Mouse (Mus musculus) spleen, adult 2 months (tissue): ENCODE data around the gene Wfdc10. TPM values are rescaled to one million over a fixed set of nuclear protein-coding genes. Genes with fewer than 3 reads are reported as not detected.
A peak's percentile ranks its signal among the peaks of the same experiment; 100 is the strongest.
"Not testable (repeated sequence)": the region's sequence is repeated elsewhere in the genome, so short reads cannot be mapped to it uniquely, and the experiment has no call there.

Source experiments
- DNase-seq, 2 experiments: peaks; one replicate each; pipeline versions ENCODE4 v3.0.0 to v3.0.0-alpha.2; 2012 to 2021; ENCODE audit warnings: low spot score in 2 of 2, low read depth in 1 of 2
- H3K27ac ChIP-seq: fragments of 200-500 bp; 2 replicates; pipeline ENCODE4 v1.5.1; 2012; ENCODE audit warnings: low read length, inconsistent platforms; ENCODE audit not compliant: insufficient read depth
- H3K27me3 ChIP-seq: fragments of 200-500 bp; 2 replicates; pipeline ENCODE4 v1.6.1; 2012; ENCODE audit warnings: mild to moderate bottlenecking, moderate library complexity, low read length, inconsistent platforms; ENCODE audit not compliant: control insufficient read depth, insufficient read depth
- H3K36me3 ChIP-seq: fragments of 200-500 bp; 2 replicates; pipeline ENCODE4 v1.6.1; 2012; ENCODE audit warnings: mild to moderate bottlenecking, low read length, inconsistent platforms; ENCODE audit not compliant: control insufficient read depth, insufficient read depth
- H3K4me1 ChIP-seq: fragments of 200-500 bp; 2 replicates; pipeline ENCODE4 v1.6.1; 2011; ENCODE audit warnings: inconsistent platforms; ENCODE audit not compliant: control insufficient read depth, insufficient read depth, insufficient read length
- H3K4me3 ChIP-seq: fragments of 200-500 bp; 2 replicates; pipeline ENCODE4 v1.5.1; 2011; ENCODE audit warnings: mild to moderate bottlenecking, inconsistent platforms; ENCODE audit not compliant: insufficient read depth, insufficient read length; ENCODE audit errors: extremely low read depth
- CTCF ChIP-seq: fragments of 200-500 bp; IDR thresholded peaks from 2 replicates; pipeline ENCODE4 v1.5.1; 2011; ENCODE audit warnings: mild to moderate bottlenecking, inconsistent platforms; ENCODE audit not compliant: insufficient read depth, insufficient read length, insufficient replicate concordance; ENCODE audit errors: extremely low read depth
- POLR2A ChIP-seq: fragments of 200-500 bp; IDR thresholded peaks from 2 replicates; pipeline ENCODE4 v1.6.1; 2011; ENCODE audit warnings: low read depth, low read length, inconsistent platforms
- WGBS: fragments of 180-500 bp; shearing (Covaris S2); methylation state at CpG from one replicate; pipeline ENCODE4 v1.1.7; 2018; 5-methylcytosine and 5-hydroxymethylcytosine counted together
- polyA plus RNA-seq: library from polyadenylated mRNA; depleted of rRNA; stranded (reverse); fragments of >200 nt; gene quantifications from 2 replicates; pipeline ENCODE4 v1.2.3, GENCODE M21; 2012; rRNA removed

Gene Wfdc10
- not detected in 2 replicates for polyA plus RNA-seq

GRCm38 (mm10) chr2:164655858-164656257, at the start of gene Wfdc10:
Gene Wfdc10 (plus strand): TSS chr2:164656046.
- no peak within 1 kb of the TSS for H3K4me3 ChIP-seq
- 19% methylated on average over 11 of the region's 11 CpGs for WGBS
- TF ChIP-seq POLR2A (no peak), CTCF (peak; percentile 77; the same call in 1 of the 2 replicates)
- no peaks in the 10 kb centered on the region for H3K4me1 ChIP-seq
- H3K36me3 ChIP-seq: no peaks in the 10 kb centered on the region
- peak in 1 of 2 experiments; percentile 51 for DNase-seq
- H3K27ac ChIP-seq: no peak within 1 kb of the TSS
- no peaks in the 10 kb centered on the region for H3K27me3 ChIP-seq

GRCm38 (mm10) chr2:164608781-164609180, 47.1 kb upstream of the Wfdc10 start:
- TF ChIP-seq CTCF: no peak
- TF ChIP-seq POLR2A: no peak
- Histone ChIP-seq H3K27ac (no peak overlapping the region), H3K4me1 (no peaks in the 10 kb centered on the region), H3K27me3 (no peaks in the 10 kb centered on the region), H3K36me3 (no peaks in the 10 kb centered on the region), H3K4me3 (no peak overlapping the region)
- DNase-seq: no peak
- 66% methylated on average over 6 of the region's 6 CpGs for WGBS

- DNase-seq, H3K4me3 ChIP-seq, H3K27me3 ChIP-seq, H3K27ac ChIP-seq, H3K4me1 ChIP-seq, H3K36me3 ChIP-seq: not testable (repeated sequence)
- WGBS: 63% methylated on average over 8 of the region's 8 CpGs
These were observed 42.4 kb upstream of the Wfdc10 start, which contains the start of the genes Wfdc6b and Wfdc8 for GRCm38 (mm10) chr2:164613471-164613870. Gene Wfdc6b (plus strand): TSS chr2:164613522. Gene Wfdc8 (minus strand): TSS chr2:164613626.

- Histone ChIP-seq H3K27ac (no peak overlapping the region), H3K27me3 (no peaks in the 10 kb centered on the region), H3K36me3 (no peaks in the 10 kb centered on the region), H3K4me3 (no peak overlapping the region), H3K4me1 (no peaks in the 10 kb centered on the region)
- WGBS: 83% methylated on average over 3 of the region's 3 CpGs
- DNase-seq: no peak
- TF ChIP-seq CTCF: no peak
- TF ChIP-seq POLR2A: no peak
These were observed 40.5 kb upstream of the Wfdc10 start for GRCm38 (mm10) chr2:164615386-164615785.

- Histone ChIP-seq H3K4me1 (no peaks in the 10 kb centered on the region), H3K27ac (no peak overlapping the region), H3K27me3 (no peaks in the 10 kb centered on the region), H3K4me3 (no peak overlapping the region), H3K36me3 (no peaks in the 10 kb centered on the region)
- 84% methylated on average over 5 of the region's 5 CpGs for WGBS
- TF ChIP-seq POLR2A: no peak
- no peak for TF ChIP-seq CTCF
- DNase-seq: no peak
These were observed 36.8 kb upstream of the Wfdc10 start for GRCm38 (mm10) chr2:164619050-164619449.

- TF ChIP-seq POLR2A (no peak), CTCF (no peak)
- WGBS: 65% methylated on average over 4 of the region's 4 CpGs
- DNase-seq: no peak
- Histone ChIP-seq H3K4me3 (no peak overlapping the region), H3K4me1 (no peaks in the 10 kb centered on the region), H3K36me3 (no peaks in the 10 kb centered on the region), H3K27ac (no peak overlapping the region), H3K27me3 (no peaks in the 10 kb centered on the region)
These were observed 34.1 kb upstream of the Wfdc10 start for GRCm38 (mm10) chr2:164621775-164622174.

- Histone ChIP-seq H3K27me3 (no peaks in the 10 kb centered on the region), H3K4me3 (no peak overlapping the region), H3K36me3 (no peaks in the 10 kb centered on the region), H3K27ac (no peak overlapping the region), H3K4me1 (no peaks in the 10 kb centered on the region)
- DNase-seq: no peak
- no peak for TF ChIP-seq POLR2A
- no peak for TF ChIP-seq CTCF
- WGBS: 90% methylated on average over 9 of the region's 9 CpGs
These were observed 20.6 kb upstream of the Wfdc10 start for GRCm38 (mm10) chr2:164635266-164635665.
